Mouse (Mus musculus) liver, embryonic 14.5 days (tissue): ENCODE data around the gene H2al1m. TPM values are rescaled to one million over a fixed set of nuclear protein-coding genes. Genes with fewer than 3 reads are reported as not detected.
A peak's percentile ranks its signal among the peaks of the same experiment; 100 is the strongest.

Experiments
- ATAC-seq: fragments of 200-750 bp; cut with Nextera tagmentation; 2 replicates; pipeline ENCODE4 v1.8.0; 2017; ENCODE audit warnings: moderate number of reproducible peaks, mild to moderate bottlenecking, moderate library complexity; ENCODE audit not compliant: insufficient read depth
- DNase-seq, 3 experiments: peaks; one replicate each; pipeline ENCODE4 v3.0.0-alpha.2; 2012 to 2013; ENCODE audit warnings: low read depth in 3 of 3, low spot score in 3 of 3
- H3K27ac ChIP-seq: fragments of 300-500 bp; sonication (generic); 2 replicates; pipeline ENCODE4 v1.5.1; 2014; ENCODE audit warnings: moderate library complexity, mild to moderate bottlenecking, control low read depth, inconsistent platforms
- H3K27me3 ChIP-seq: fragments of 300-500 bp; sonication (generic); 2 replicates; pipeline ENCODE4 v1.6.1; 2014; ENCODE audit warnings: mild to moderate bottlenecking, low read length, moderate library complexity; ENCODE audit not compliant: control insufficient read depth, insufficient read depth
- H3K36me3 ChIP-seq: fragments of 300-500 bp; sonication (generic); replicated peaks from 2 replicates; pipeline ENCODE4 v1.6.1; 2014; ENCODE audit warnings: low read depth; ENCODE audit not compliant: control insufficient read depth, insufficient read depth
- H3K4me1 ChIP-seq, 2 experiments: fragments of 200-500 bp in 1 of 2; fragments of 300-500 bp in 1 of 2; sonication (generic) in 1 of 2; replicated peaks; 2 replicates each; pipeline ENCODE4 v1.6.1; 2012 to 2014; ENCODE audit warnings: antibody characterized with exemption in 1 of 2, inconsistent platforms in 1 of 2, low read length in 1 of 2; ENCODE audit not compliant: control insufficient read depth in 2 of 2, insufficient read depth in 2 of 2
- H3K4me2 ChIP-seq: fragments of 300-500 bp; sonication (generic); 2 replicates; pipeline ENCODE4 v1.6.1; 2014; ENCODE audit warnings: low read depth, mild to moderate bottlenecking, control low read depth, moderate library complexity
- H3K4me3 ChIP-seq, 2 experiments: fragments of 200-500 bp in 1 of 2; fragments of 300-500 bp in 1 of 2; sonication (generic) in 1 of 2; 2 replicates each; pipeline ENCODE4 v1.5.1; 2012 to 2014; ENCODE audit warnings: low read depth in 2 of 2, low read length in 2 of 2, mild to moderate bottlenecking in 2 of 2, control low read depth in 1 of 2, inconsistent platforms in 1 of 2, moderate library complexity in 1 of 2; ENCODE audit not compliant: insufficient read depth in 1 of 2
- H3K9ac ChIP-seq: fragments of 300-500 bp; sonication (generic); replicated peaks from 2 replicates; pipeline ENCODE4 v1.6.1; 2014; ENCODE audit warnings: mild to moderate bottlenecking, control low read depth, moderate library complexity
- H3K9me3 ChIP-seq: fragments of 300-500 bp; sonication (generic); 2 replicates; pipeline ENCODE4 v1.6.1; 2016; ENCODE audit warnings: low read length, mixed read lengths; ENCODE audit not compliant: control insufficient read depth
- CTCF ChIP-seq: IDR thresholded peaks from 2 replicates; pipeline ENCODE4 v1.5.1; 2016; ENCODE audit warnings: antibody characterized with exemption, low read depth, control low read depth
- EP300 ChIP-seq: IDR thresholded peaks from 2 replicates; pipeline ENCODE4 v1.6.1; 2016; ENCODE audit warnings: antibody characterized with exemption, low read depth
- WGBS: fragments of 180-500 bp; shearing (Covaris S2); extraction: QIAGEN DNeasy Blood & Tissue Kit; methylation state at CpG from one replicate; pipeline ENCODE4 v1.1.7; 2014; ENCODE audit not compliant: insufficient replicate concordance; 5-methylcytosine and 5-hydroxymethylcytosine counted together
- polyA plus RNA-seq, 2 experiments: library from polyadenylated mRNA; depleted of rRNA in 1 of 2; stranded (reverse) in 1 of 2; unstranded in 1 of 2; fragments of >200 nt; fragmentation: Nextera tagmentation in 1 of 2; extraction: Ambion mirVana in 1 of 2; gene quantifications; 2 replicates each; pipeline versions ENCODE4 v1.2.1 to v1.2.3; 2012 to 2014

Gene H2al1m
- polyA plus RNA-seq, 2 experiments, result 1.8 to 2.2 TPM

DNA sequence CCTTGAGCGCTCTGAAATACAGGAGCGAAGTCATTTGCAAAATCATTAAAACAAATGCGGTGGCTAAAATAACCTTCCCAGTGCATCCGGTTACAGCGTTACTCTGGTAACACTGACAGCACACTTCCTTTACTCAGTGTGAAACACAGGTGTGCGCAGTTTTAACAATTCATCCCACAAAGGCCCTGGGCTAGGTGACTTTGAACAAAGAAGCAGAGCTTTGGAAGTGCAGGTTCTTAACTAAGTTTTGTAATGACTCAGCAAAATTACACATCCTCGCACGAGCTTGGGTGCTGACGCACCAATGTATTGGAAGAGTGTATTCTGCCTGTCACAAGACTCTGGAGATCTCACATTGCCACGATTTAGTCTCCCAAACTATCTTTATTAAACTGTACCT is 29.6 kb upstream of the H2al1m start:
- WGBS, result 59% methylated on average over 10 of the region's 10 CpGs
- Histone ChIP-seq H3K4me2 (peak overlapping the region; percentile 63), H3K27ac (peak overlapping the region; percentile 54; the same call in 1 of the 2 replicates), H3K27me3 (no peaks in the 10 kb centered on the region), H3K36me3 (no peaks in the 10 kb centered on the region), H3K9ac (peak overlapping the region; percentile 41), H3K9me3 (no peaks in the 10 kb centered on the region), H3K4me1 (peaks cover 18 to 26% of the 10 kb centered on the region in 2 experiments), H3K4me3 (peak overlapping the region; percentile 49 to 54)
- peak in 2 of 3 experiments; percentile 26 to 36 for DNase-seq
- ATAC-seq, result peak; percentile 63
- TF ChIP-seq CTCF, result no peak
- no peak for TF ChIP-seq EP300

DNA sequence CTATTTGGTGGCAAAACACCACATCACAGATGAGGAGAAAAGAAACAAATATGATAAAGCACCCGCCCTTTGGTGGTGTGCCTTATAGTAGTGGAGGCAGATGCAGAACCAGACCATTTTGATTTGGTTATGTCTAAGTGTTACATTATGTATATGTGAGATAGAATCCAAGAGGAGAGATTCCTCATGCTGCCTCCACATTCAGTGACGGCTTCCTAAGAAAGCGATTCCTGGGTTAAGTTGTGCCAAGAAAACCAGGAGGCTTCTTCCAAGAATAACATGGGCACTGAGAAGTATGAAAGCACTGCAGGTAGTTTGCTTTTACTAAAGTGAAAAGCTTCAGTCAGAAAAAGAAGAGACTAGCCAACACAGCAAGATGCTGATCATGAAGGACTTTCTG is 28.7 kb upstream of the H2al1m start:
- Histone ChIP-seq H3K9me3 (no peaks in the 10 kb centered on the region), H3K36me3 (no peaks in the 10 kb centered on the region), H3K27me3 (no peaks in the 10 kb centered on the region), H3K27ac (peak overlapping the region; percentile 81), H3K4me1 (peaks cover 18 to 20% of the 10 kb centered on the region in 2 experiments), H3K4me2 (peak overlapping the region; percentile 64), H3K9ac (peak overlapping the region; percentile 66), H3K4me3 (peak overlapping the region; percentile 57 to 79)
- ATAC-seq, result no peak
- 80% methylated on average over 3 of the region's 3 CpGs for WGBS
- no peak for DNase-seq
- TF ChIP-seq CTCF, result no peak
- TF ChIP-seq EP300, result no peak

- ATAC-seq, result peak; percentile 84
- Histone ChIP-seq H3K36me3 (no peaks in the 10 kb centered on the region), H3K4me2 (peak within 1 kb of the TSS; percentile 64), H3K9ac (peak within 1 kb of the TSS; percentile 66), H3K27ac (peak within 1 kb of the TSS; percentile 81), H3K4me3 (peak within 1 kb of the TSS; percentile 57 to 79), H3K27me3 (no peaks in the 10 kb centered on the region), H3K4me1 (peaks cover 18 to 20% of the 10 kb centered on the region in 2 experiments), H3K9me3 (no peaks in the 10 kb centered on the region)
- DNase-seq, result peak in 2 of 3 experiments; percentile 52 to 59
- 45% methylated on average over 5 of the region's 5 CpGs for WGBS
- TF ChIP-seq CTCF, result no peak
- TF ChIP-seq EP300, result peak; percentile 85
These were observed 26.8 kb upstream of the H2al1m start, which contains the start of gene Gm14862 for GRCm38 (mm10) chrX:9256766-9257165. Gene Gm14862 (minus strand): TSS chrX:9256899.

GRCm38 (mm10) chrX:9257831-9258230 is 25.7 kb upstream of the H2al1m start:
- Histone ChIP-seq H3K4me2 (peak overlapping the region; percentile 64), H3K9ac (no peak overlapping the region), H3K27ac (peak overlapping the region; percentile 81; the same call in 1 of the 2 replicates), H3K4me1 (peaks cover 18 to 20% of the 10 kb centered on the region in 2 experiments), H3K4me3 (no peak overlapping the region), H3K27me3 (no peaks in the 10 kb centered on the region), H3K9me3 (no peaks in the 10 kb centered on the region), H3K36me3 (no peaks in the 10 kb centered on the region)
- WGBS, result 49% methylated on average over 7 of the region's 7 CpGs
- ATAC-seq (no peak), DNase-seq (no peak)
- TF ChIP-seq CTCF, result no peak
- TF ChIP-seq EP300, result peak; percentile 18; the same call in 1 of the 2 replicates

DNA sequence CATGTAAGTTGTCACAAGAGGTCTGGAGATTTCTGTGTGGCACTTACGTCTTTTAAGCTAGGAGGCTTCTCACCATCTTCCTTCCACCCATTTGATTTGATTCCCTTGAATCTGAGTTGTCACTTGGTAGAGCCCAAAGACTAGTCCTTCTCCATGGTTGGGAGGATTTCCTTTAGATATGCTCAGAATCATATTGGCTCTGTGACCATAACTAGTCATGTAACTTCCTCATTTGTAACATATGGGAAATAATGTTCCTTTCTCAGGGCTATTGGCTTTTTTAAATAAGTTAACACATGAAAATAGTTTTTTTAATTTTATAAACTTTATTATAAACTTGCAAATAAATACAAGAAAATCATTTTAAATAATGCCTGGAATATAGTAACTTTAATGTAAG is 24.3 kb upstream of the H2al1m start:
- WGBS, result 72% methylated on average over 1 of the region's 1 CpGs

More for the DNA sequence above, 24.3 kb upstream of the H2al1m start:
- Histone ChIP-seq H3K4me3 (no peak overlapping the region), H3K9ac (no peak overlapping the region), H3K27ac (no peak overlapping the region), H3K4me1 (peaks cover 15% of the 10 kb centered on the region in 2 experiments), H3K36me3 (no peaks in the 10 kb centered on the region), H3K27me3 (no peaks in the 10 kb centered on the region), H3K4me2 (no peak overlapping the region), H3K9me3 (no peaks in the 10 kb centered on the region)
- DNase-seq (no peak), ATAC-seq (no peak)
- no peak for TF ChIP-seq CTCF
- no peak for TF ChIP-seq EP300
